Mouse (Mus musculus): ENCODE measurements around the gene Tmem80. TPM values are rescaled to one million over a fixed set of nuclear protein-coding genes. Genes with fewer than 3 reads are reported as not detected.

The Tmem80 gene
- total RNA-seq (2014; fragmentation: Nextera tagmentation) = 22.5 and 24.4 TPM in 2 replicates
- 18.0 and 18.3 TPM in 2 replicates for total RNA-seq (2017)
- 8.4 and 9.0 TPM in 2 replicates for polyA plus RNA-seq (2012)

DNA sequence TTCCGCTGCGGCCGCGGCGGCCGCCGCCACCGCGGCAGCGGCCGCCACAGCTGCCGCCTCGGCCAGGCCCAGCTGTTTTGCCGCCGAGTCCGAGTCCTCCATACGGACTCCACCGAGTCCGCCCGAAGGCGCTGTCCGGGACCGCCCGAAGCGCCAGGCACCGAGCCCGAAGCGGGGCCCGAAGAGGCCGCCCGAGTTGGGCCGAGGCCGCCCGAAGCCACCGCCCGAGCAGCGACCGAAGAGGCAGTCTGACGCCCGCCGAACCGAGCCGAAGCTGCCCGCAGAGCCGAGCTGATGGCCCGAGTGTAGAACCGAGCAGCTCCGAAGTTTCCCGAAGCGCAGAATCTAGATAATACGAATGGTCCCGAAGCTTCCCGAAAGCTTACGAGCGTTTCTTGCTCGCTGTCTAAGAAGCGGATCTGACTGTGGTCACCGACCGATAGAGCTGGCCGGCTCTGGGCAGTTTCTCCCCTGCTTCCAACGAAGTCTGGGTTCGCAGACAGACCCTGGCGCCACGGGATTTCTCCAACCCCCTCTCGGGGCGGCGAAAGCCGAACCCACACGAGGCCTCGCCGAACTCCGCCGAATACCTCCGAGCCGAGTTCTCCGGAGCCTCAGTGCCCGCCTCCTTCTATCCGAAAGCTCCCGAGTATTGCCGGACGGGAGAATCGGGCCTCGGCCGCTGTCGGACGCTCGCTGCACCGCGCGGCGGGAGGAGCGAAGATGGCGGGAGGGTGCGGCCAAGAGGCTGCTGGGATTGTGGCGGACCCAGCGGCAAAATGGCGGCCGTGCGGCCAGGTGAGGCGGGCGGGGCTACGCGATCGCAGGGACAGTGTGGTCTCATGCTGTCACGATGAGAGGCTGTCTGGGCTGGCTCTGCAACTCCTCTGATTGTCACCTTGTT is at the start of gene Tmem80, which contains the start of gene Deaf1:
Gene Tmem80 (plus strand): TSS at position 271 of the 904 bp plus-strand sequence.
Gene Deaf1 (minus strand): TSS at position 222 of the 904 bp plus-strand sequence.
- no peak for TF ChIP-seq TAL1 (conservative IDR thresholded peaks at IDR 0.05; ENCODE audit: low read depth, low read length)
- TF ChIP-seq POLR2AphosphoS5 (IDR thresholded peaks at IDR 0.05; ENCODE audit: insufficient replicate concordance, low read depth, low read length) = no peak
- no peak for TF ChIP-seq GATA2 (IDR thresholded peaks at IDR 0.05; ENCODE audit: borderline replicate concordance, low read depth, low read length)
- no peak for TF ChIP-seq GATA1 (IDR thresholded peaks at IDR 0.05; ENCODE audit: borderline replicate concordance, low read length)
- no peak for TF ChIP-seq CTCF (IDR thresholded peaks at IDR 0.05; ENCODE audit: low read depth, low read length)
- H3K4me3 ChIP-seq (ENCODE audit: low read depth, low read length) = peak within 1 kb of the TSS; percentile 77
- ATAC-seq (ENCODE audit: extremely low read depth, insufficient number of reproducible peaks, low FRiP score, poor library complexity, severe bottlenecking) (peak; percentile 83), DNase-seq (ENCODE audit: low spot score) (peak; percentile 89)
- peaks cover 34% of the 10 kb centered on the region for H3K4me1 ChIP-seq (ENCODE audit: insufficient read depth, low read depth, low read length)
- peaks cover 56% of the 10 kb centered on the region for H3K36me3 ChIP-seq (replicated peaks)
- H3K9me3 ChIP-seq (replicated peaks) = no peaks in the 10 kb centered on the region
- H3K27me3 ChIP-seq (ENCODE audit: insufficient read depth, low read length) = no peaks in the 10 kb centered on the region

- DNase-seq (ENCODE audit: low spot score) (no peak), ATAC-seq (ENCODE audit: extremely low read depth, insufficient number of reproducible peaks, low FRiP score, poor library complexity, severe bottlenecking) (no peak)
- H3K27me3 ChIP-seq (ENCODE audit: insufficient read depth, low read length) = peaks cover 61% of the 10 kb centered on the region
- no peak for TF ChIP-seq GATA2 (IDR thresholded peaks at IDR 0.05; ENCODE audit: borderline replicate concordance, low read depth, low read length)
- TF ChIP-seq GATA1 (IDR thresholded peaks at IDR 0.05; ENCODE audit: borderline replicate concordance, low read length) = no peak
- TF ChIP-seq TAL1 (conservative IDR thresholded peaks at IDR 0.05; ENCODE audit: low read depth, low read length) = no peak
- TF ChIP-seq POLR2AphosphoS5 (IDR thresholded peaks at IDR 0.05; ENCODE audit: insufficient replicate concordance, low read depth, low read length) = no peak
- no peak for TF ChIP-seq CTCF (IDR thresholded peaks at IDR 0.05; ENCODE audit: low read depth, low read length)
- H3K36me3 ChIP-seq (replicated peaks) = no peaks in the 10 kb centered on the region
- H3K4me3 ChIP-seq (ENCODE audit: low read depth, low read length) = no peak within 1 kb of the TSS
- H3K4me1 ChIP-seq (ENCODE audit: insufficient read depth, low read depth, low read length) = peaks cover 7% of the 10 kb centered on the region
- H3K9me3 ChIP-seq (replicated peaks) = no peaks in the 10 kb centered on the region
These were observed 48.6 kb upstream of the Tmem80 start, which contains the start of gene Sct for GRCm38 (mm10) chr7:141278766-141279590. Gene Sct, minus strand, starts transcription at chr7:141279133.

DNA sequence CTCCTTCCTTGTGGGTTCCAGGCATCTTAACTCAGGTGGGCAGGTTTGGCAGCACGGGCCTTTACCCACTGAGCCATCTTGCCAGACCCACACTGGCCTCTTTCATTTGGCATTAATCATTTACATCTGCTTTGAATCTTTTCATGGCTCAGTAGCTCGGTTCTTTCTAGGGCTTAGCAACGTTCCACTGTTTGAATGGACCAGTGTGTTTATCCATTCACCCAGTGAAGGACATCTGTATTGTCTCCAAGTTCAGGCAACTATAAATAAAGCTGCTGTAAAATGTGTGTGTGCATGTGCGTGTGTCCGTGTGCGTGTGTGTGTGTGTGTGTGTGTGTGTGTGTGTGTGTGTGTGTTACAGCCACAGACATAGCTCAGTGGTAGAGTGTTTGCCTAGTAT is 46.1 kb upstream of the Tmem80 start:
- TF ChIP-seq CTCF (IDR thresholded peaks at IDR 0.05; ENCODE audit: low read depth, low read length) = no peak
- no peak for TF ChIP-seq TAL1 (conservative IDR thresholded peaks at IDR 0.05; ENCODE audit: low read depth, low read length)
- TF ChIP-seq GATA2 (IDR thresholded peaks at IDR 0.05; ENCODE audit: borderline replicate concordance, low read depth, low read length) = no peak
- no peak for TF ChIP-seq POLR2AphosphoS5 (IDR thresholded peaks at IDR 0.05; ENCODE audit: insufficient replicate concordance, low read depth, low read length)
- TF ChIP-seq GATA1 (IDR thresholded peaks at IDR 0.05; ENCODE audit: borderline replicate concordance, low read length) = no peak
- H3K4me3 ChIP-seq (ENCODE audit: low read depth, low read length) = no peak overlapping the region
- H3K9me3 ChIP-seq (replicated peaks) = no peaks in the 10 kb centered on the region
- ATAC-seq (ENCODE audit: extremely low read depth, insufficient number of reproducible peaks, low FRiP score, poor library complexity, severe bottlenecking) (no peak), DNase-seq (ENCODE audit: low spot score) (no peak)
- H3K27me3 ChIP-seq (ENCODE audit: insufficient read depth, low read length) = peaks cover 49% of the 10 kb centered on the region
- H3K36me3 ChIP-seq (replicated peaks) = no peaks in the 10 kb centered on the region
- H3K4me1 ChIP-seq (ENCODE audit: insufficient read depth, low read depth, low read length) = peaks cover 7% of the 10 kb centered on the region

DNA sequence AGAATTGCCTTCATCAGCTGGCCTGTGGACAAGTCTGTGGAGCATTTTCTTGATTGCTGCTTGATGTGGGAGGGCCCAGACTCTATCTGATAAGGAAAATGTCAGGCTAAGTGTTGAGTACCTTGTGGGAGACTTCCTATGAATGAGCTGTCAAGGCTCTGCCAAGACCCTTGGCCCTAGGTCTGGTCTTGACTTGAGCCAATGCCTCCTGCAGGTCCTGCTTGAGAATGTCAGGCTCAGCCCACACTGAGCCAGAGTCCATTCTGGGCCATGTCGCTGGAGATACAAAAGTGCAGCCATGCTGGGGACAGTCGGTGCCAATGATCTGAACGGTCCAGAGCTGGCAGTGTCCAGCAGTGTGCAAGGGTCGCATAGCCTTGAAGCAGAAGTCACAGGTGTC is 44.8 kb upstream of the Tmem80 start:
- no peak for ATAC-seq (ENCODE audit: extremely low read depth, insufficient number of reproducible peaks, low FRiP score, poor library complexity, severe bottlenecking)
- TF ChIP-seq GATA1 (IDR thresholded peaks at IDR 0.05; ENCODE audit: borderline replicate concordance, low read length) (no peak), GATA2 (IDR thresholded peaks at IDR 0.05; ENCODE audit: borderline replicate concordance, low read depth, low read length) (no peak), POLR2AphosphoS5 (IDR thresholded peaks at IDR 0.05; ENCODE audit: insufficient replicate concordance, low read depth, low read length) (no peak), CTCF (IDR thresholded peaks at IDR 0.05; ENCODE audit: low read depth, low read length) (no peak), TAL1 (conservative IDR thresholded peaks at IDR 0.05; ENCODE audit: low read depth, low read length) (no peak)
- H3K36me3 ChIP-seq (replicated peaks) = no peaks in the 10 kb centered on the region

GRCm38 (mm10) chr7:141288042-141288441 is 39.5 kb upstream of the Tmem80 start:
- TF ChIP-seq POLR2AphosphoS5 (IDR thresholded peaks at IDR 0.05; ENCODE audit: insufficient replicate concordance, low read depth, low read length) = no peak
- TF ChIP-seq CTCF (IDR thresholded peaks at IDR 0.05; ENCODE audit: low read depth, low read length) = no peak
- TF ChIP-seq GATA1 (IDR thresholded peaks at IDR 0.05; ENCODE audit: borderline replicate concordance, low read length) = no peak
- no peak for TF ChIP-seq GATA2 (IDR thresholded peaks at IDR 0.05; ENCODE audit: borderline replicate concordance, low read depth, low read length)
- no peak for TF ChIP-seq TAL1 (conservative IDR thresholded peaks at IDR 0.05; ENCODE audit: low read depth, low read length)
- Histone ChIP-seq H3K4me1 (ENCODE audit: insufficient read depth, low read depth, low read length) (peaks cover 3% of the 10 kb centered on the region; the same call in 1 of the 2 replicates), H3K36me3 (replicated peaks) (no peaks in the 10 kb centered on the region), H3K9me3 (replicated peaks) (no peaks in the 10 kb centered on the region), H3K27me3 (ENCODE audit: insufficient read depth, low read length) (peaks cover 42% of the 10 kb centered on the region), H3K4me3 (ENCODE audit: low read depth, low read length) (no peak overlapping the region)
- ATAC-seq (ENCODE audit: extremely low read depth, insufficient number of reproducible peaks, low FRiP score, poor library complexity, severe bottlenecking) = no peak
- no peak for DNase-seq (ENCODE audit: low spot score)

More for the DNA sequence above, 44.8 kb upstream of the Tmem80 start:
- Histone ChIP-seq H3K4me3 (ENCODE audit: low read depth, low read length) (no peak overlapping the region), H3K27me3 (ENCODE audit: insufficient read depth, low read length) (peaks cover 44% of the 10 kb centered on the region), H3K9me3 (replicated peaks) (no peaks in the 10 kb centered on the region), H3K4me1 (ENCODE audit: insufficient read depth, low read depth, low read length) (peaks cover 3% of the 10 kb centered on the region; the same call in 1 of the 2 replicates)
- DNase-seq (ENCODE audit: low spot score) = no peak

Measured in G1E (cell line).